9 mouse cellular contexts compared by ENCODE assay signal in the genomic region with DNA sequence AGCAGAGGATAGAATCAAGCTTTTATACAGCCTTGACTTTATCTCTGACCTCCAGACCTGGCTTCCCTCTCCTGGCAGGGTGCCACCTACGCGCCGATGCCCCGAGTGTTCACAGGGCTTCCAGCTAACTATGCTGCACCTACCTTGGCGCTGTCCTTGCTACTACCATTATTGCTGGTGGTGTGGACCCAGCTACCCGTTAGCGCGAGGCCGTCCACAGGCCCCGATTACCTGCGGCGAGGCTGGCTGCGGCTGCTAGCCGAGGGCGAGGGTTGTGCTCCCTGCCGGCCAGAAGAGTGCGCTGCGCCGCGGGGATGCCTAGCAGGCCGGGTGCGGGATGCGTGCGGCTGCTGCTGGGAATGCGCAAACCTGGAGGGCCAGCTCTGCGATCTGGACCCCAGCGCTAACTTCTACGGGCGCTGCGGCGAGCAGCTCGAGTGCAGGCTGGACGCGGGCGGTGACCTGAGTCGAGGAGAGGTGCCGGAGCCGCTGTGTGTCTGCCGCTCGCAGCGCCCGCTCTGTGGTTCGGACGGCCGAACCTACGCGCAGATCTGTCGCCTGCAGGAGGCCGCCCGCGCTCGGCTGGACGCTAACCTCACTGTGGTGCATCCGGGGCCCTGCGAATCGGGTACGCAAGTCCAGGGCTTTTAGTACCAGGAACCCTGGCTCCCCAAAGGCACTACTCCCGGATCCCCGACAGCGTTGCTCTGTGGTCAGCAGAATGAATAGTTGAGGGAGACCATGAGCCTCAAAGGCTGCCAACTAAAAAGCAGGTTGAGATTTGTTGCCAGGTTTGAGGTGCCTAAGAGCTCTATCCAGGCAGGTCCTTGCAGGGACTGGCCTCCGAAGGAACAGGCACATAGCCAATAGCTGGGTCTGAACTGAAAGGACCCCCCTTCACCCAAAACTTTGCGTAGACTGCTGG. TPM values are rescaled to one million over a fixed set of nuclear protein-coding genes. Genes with fewer than 3 reads are reported as not detected.
A peak's percentile ranks its signal among the peaks of the same experiment; 100 is the strongest.
DNase-seq lines count a peak whose midpoint lies in the region; ATAC-seq and TF ChIP-seq lines count a peak whose summit lies in the region.
"Had no signal": no experiment of that assay in that cellular context is flagged by ENCODE, and none has a peak within 500 bp of the region (broad histone marks: within the 10 kb centered on the region; RNA-seq: fewer than 3 reads in every experiment).

No protein-coding gene starts in this region.

- no peaks in the 10 kb centered on the region for H3K79me2 ChIP-seq in heart, adult 2 months (replicated peaks; ENCODE audit: control insufficient read depth, insufficient read depth, low read length)

- peaks cover 1% of the 10 kb centered on the region; the same call in 1 of the 2 replicates for H3K27me3 ChIP-seq in heart, adult 2 months (ENCODE audit: control insufficient read depth, insufficient read depth, low read length)
- H3K27me3 ChIP-seq in lung, embryonic 15.5 days, result peaks cover 64% of the 10 kb centered on the region

- no peak for TF ChIP-seq EP300 in heart, adult 2 months (IDR thresholded peaks at IDR 0.05; ENCODE audit: insufficient read depth, low read depth, low read length)

- no peaks in the 10 kb centered on the region for H3K36me3 ChIP-seq in heart, adult 2 months (ENCODE audit: control insufficient read depth, insufficient read depth, low read length)
- no peaks in the 10 kb centered on the region for H3K36me3 ChIP-seq in lung, embryonic 15.5 days

- TF ChIP-seq CTCF in cortical plate, adult 2 months (IDR thresholded peaks at IDR 0.05; ENCODE audit: extremely low read depth, insufficient read depth, low read length), result peak; percentile 17; the same call in 1 of the 2 replicates
- peak; percentile 84 for TF ChIP-seq CTCF in heart, adult 2 months (IDR thresholded peaks at IDR 0.05)

- no peak for ATAC-seq in lung, embryonic 15.5 days (ENCODE audit: borderline replicate concordance, extremely low read depth, low FRiP score, low TSS enrichment)
- ATAC-seq in monocyte, adult 5-6 weeks (replicated peaks; ENCODE audit: insufficient number of reproducible peaks, low FRiP score, low TSS enrichment, poor library complexity, severe bottlenecking), result no peak

- TF ChIP-seq POLR2A in cortical plate, adult 2 months (IDR thresholded peaks at IDR 0.05; ENCODE audit: extremely low read depth, insufficient read depth, low read length), result no peak
- no peak for TF ChIP-seq POLR2A in heart, adult 2 months (IDR thresholded peaks at IDR 0.05; ENCODE audit: insufficient read depth, low read depth, low read length)

- no peak overlapping the region for H3K27ac ChIP-seq in cortical plate, adult 2 months (ENCODE audit: insufficient read depth, low read length)
- H3K27ac ChIP-seq in heart, adult 2 months, result peak overlapping the region; percentile 67
- H3K27ac ChIP-seq in lung, embryonic 15.5 days, result no peak overlapping the region

- peak overlapping the region; percentile 82 for H3K9ac ChIP-seq in heart, adult 2 months (ENCODE audit: low read depth, low read length)
- peak overlapping the region; percentile 39 for H3K9ac ChIP-seq in lung, embryonic 15.5 days

- H3K4me1 ChIP-seq in cortical plate, adult 2 months (ENCODE audit: control insufficient read depth, insufficient read depth, low read length), result no peaks in the 10 kb centered on the region
- peaks cover 12% of the 10 kb centered on the region for H3K4me1 ChIP-seq in heart, adult 2 months (ENCODE audit: control insufficient read depth, insufficient read depth, low read length)
- peaks cover 64% of the 10 kb centered on the region for H3K4me1 ChIP-seq in lung, embryonic 15.5 days

- intact Hi-C loops in heart, adult 2 months (cut with DNase I), result no loop called here

- 2% methylated on average over 62 of the region's 62 CpGs for WGBS in heart, adult 2 months
- WGBS in lung, embryonic 15.5 days, result 1% methylated on average over 62 of the region's 62 CpGs

- peak; percentile 57 for DNase-seq in thymus, postnatal 0 days (ENCODE audit: low spot score)
- DNase-seq in thymus, postnatal 10 days (ENCODE audit: low spot score in 2 of 2), result no peak
- peak; percentile 81 to 82 for DNase-seq in heart, adult 2 months
- DNase-seq in kidney, adult 9 months, result peak; percentile 59
- peak; percentile 72 for DNase-seq in retina, embryonic 14.5 days (ENCODE audit: low spot score)

- peak overlapping the region; percentile 96 for H3K4me2 ChIP-seq in lung, embryonic 15.5 days

- H3K4me3 ChIP-seq in cortical plate, adult 2 months (ENCODE audit: insufficient read depth, low read length), result peak overlapping the region; percentile 43
- peak overlapping the region; percentile 42 for H3K4me3 ChIP-seq in heart, adult 2 months
- peak overlapping the region; percentile 61 for H3K4me3 ChIP-seq in lung, embryonic 15.5 days

- no peaks in the 10 kb centered on the region for H3K9me3 ChIP-seq in lung, embryonic 15.5 days

RNA-seq across cellular contexts. Expression of a gene that starts 1.8 kb away (rescaled TPM):
- polyA plus RNA-seq in thymus, postnatal 0 days (2015; fragmentation: Nextera tagmentation; extraction: Ambion mirVana), result 9.0 and 10.8 TPM in 2 replicates
- 6.8 and 9.1 TPM in 2 replicates for polyA plus RNA-seq in cortical plate, adult 2 months (2012; rRNA removed)
- total RNA-seq in heart, adult 2 months (2021), result 1 to 10 TPM; 3.6 to 3.9 TPM
- polyA plus RNA-seq in heart, adult 2 months (2012; rRNA removed), result 4.2 and 4.6 TPM in 2 replicates
- 4.9 and 6.4 TPM in 2 replicates for polyA plus RNA-seq in lung, embryonic 15.5 days (2015; fragmentation: Nextera tagmentation; extraction: Ambion mirVana)
- 1.2 TPM in 1 of 3 replicates, not detected in the others for total RNA-seq in monocyte, adult 5-6 weeks (2017)
- total RNA-seq: neutrophil, adult 5-6 weeks had no signal

RNA-seq across cellular contexts. Expression of a gene that starts 29.5 kb away (rescaled TPM):
- 17.4 and 17.9 TPM in 2 replicates for polyA plus RNA-seq in thymus, postnatal 0 days (2015; fragmentation: Nextera tagmentation; extraction: Ambion mirVana)
- 113 and 119 TPM in 2 replicates for polyA plus RNA-seq in cortical plate, adult 2 months (2012; rRNA removed)
- 10 to 100 TPM; 10.0 to 11.1 TPM for total RNA-seq in heart, adult 2 months (2021)
- polyA plus RNA-seq in heart, adult 2 months (2012; rRNA removed), result 15.5 and 18.7 TPM in 2 replicates
- 20.5 and 21.7 TPM in 2 replicates for polyA plus RNA-seq in lung, embryonic 15.5 days (2015; fragmentation: Nextera tagmentation; extraction: Ambion mirVana)
- 19.7 to 41.4 TPM (median 22.3 TPM) in 3 replicates for total RNA-seq in monocyte, adult 5-6 weeks (2017)

RNA-seq across cellular contexts. Expression of a gene that starts 31.3 kb away (rescaled TPM):
- 0.05 and 0.08 TPM in 2 replicates for polyA plus RNA-seq in thymus, postnatal 0 days (2015; fragmentation: Nextera tagmentation; extraction: Ambion mirVana)
- polyA plus RNA-seq in cortical plate, adult 2 months (2012; rRNA removed), result 7.5 and 8.8 TPM in 2 replicates
- under 1 TPM in 1 of 2 experiments, not detected in 1; 0.08 TPM for total RNA-seq in heart, adult 2 months (2021)
- 0.38 and 0.43 TPM in 2 replicates for polyA plus RNA-seq in heart, adult 2 months (2012; rRNA removed)
- polyA plus RNA-seq in lung, embryonic 15.5 days (2015; fragmentation: Nextera tagmentation; extraction: Ambion mirVana), result 0.30 and 0.34 TPM in 2 replicates
- total RNA-seq in monocyte, adult 5-6 weeks (2017), result not detected in 3 replicates
- total RNA-seq: neutrophil, adult 5-6 weeks had no signal

Comparison
In these comparisons a context has a peak if more than half of its experiments do, and no peak if none do; other contexts are left out.
1. DNase-seq: peak in thymus, postnatal 0 days (single experiment), heart, adult 2 months (2 of 2), kidney, adult 9 months (single experiment) and retina, embryonic 14.5 days (single experiment); none in thymus, postnatal 10 days (0 of 2).
2. Peak in every context shown above with its lines, with median percentiles within 50 percentile points of each other: H3K4me3 ChIP-seq.